15 mouse cellular contexts compared by ENCODE assay signal in genomic region chr10:66683160-66683559, GRCm38 (mm10).
"Had no signal": no experiment of that assay in that cellular context is flagged by ENCODE, and none has a peak within 500 bp of the region (broad histone marks: within the 10 kb centered on the region; RNA-seq: fewer than 3 reads in every experiment).

No protein-coding gene starts in this region.

- H3K4me2 ChIP-seq: limb, embryonic 15.5 days; liver, embryonic 12.5 days; lung, embryonic 15.5 days; midbrain, embryonic 12.5 days; neural tube, embryonic 12.5 days had no signal

- H3K27ac ChIP-seq: limb, embryonic 15.5 days; liver, embryonic 12.5 days; liver, embryonic 14.5 days; lung, embryonic 15.5 days; midbrain, embryonic 10.5 days; midbrain, embryonic 12.5 days; neural tube, embryonic 12.5 days had no signal

- H3K9ac ChIP-seq: limb, embryonic 15.5 days; liver, embryonic 12.5 days; liver, embryonic 14.5 days; lung, embryonic 15.5 days; midbrain, embryonic 12.5 days; neural tube, embryonic 12.5 days had no signal

- H3K9me3 ChIP-seq: lung, embryonic 15.5 days had no signal

- H3K36me3 ChIP-seq: limb, embryonic 15.5 days; liver, embryonic 12.5 days; lung, embryonic 15.5 days; midbrain, embryonic 10.5 days; midbrain, embryonic 12.5 days; neural tube, embryonic 12.5 days had no signal

- H3K4me1 ChIP-seq: limb, embryonic 15.5 days; liver, embryonic 12.5 days; lung, embryonic 15.5 days; midbrain, embryonic 10.5 days; midbrain, embryonic 12.5 days; neural tube, embryonic 12.5 days had no signal

- ATAC-seq: liver, embryonic 12.5 days; midbrain, embryonic 16.5 days had no signal

- H3K27me3 ChIP-seq: limb, embryonic 15.5 days; liver, embryonic 12.5 days; lung, embryonic 15.5 days; midbrain, embryonic 12.5 days; neural tube, embryonic 12.5 days had no signal

- DNase-seq: lung, postnatal 14 days; lung, postnatal 4 days; right cerebral cortex, postnatal 14 days; thymus, adult 2 months; thymus, postnatal 25 days; thymus, postnatal 4 days had no signal

- H3K4me3 ChIP-seq: limb, embryonic 15.5 days; liver, embryonic 12.5 days; lung, embryonic 15.5 days; midbrain, embryonic 10.5 days; midbrain, embryonic 12.5 days; myocyte; neural tube, embryonic 12.5 days had no signal
